Comparison of ENCODE assay signal across 8 mouse cellular contexts in the genomic region with DNA sequence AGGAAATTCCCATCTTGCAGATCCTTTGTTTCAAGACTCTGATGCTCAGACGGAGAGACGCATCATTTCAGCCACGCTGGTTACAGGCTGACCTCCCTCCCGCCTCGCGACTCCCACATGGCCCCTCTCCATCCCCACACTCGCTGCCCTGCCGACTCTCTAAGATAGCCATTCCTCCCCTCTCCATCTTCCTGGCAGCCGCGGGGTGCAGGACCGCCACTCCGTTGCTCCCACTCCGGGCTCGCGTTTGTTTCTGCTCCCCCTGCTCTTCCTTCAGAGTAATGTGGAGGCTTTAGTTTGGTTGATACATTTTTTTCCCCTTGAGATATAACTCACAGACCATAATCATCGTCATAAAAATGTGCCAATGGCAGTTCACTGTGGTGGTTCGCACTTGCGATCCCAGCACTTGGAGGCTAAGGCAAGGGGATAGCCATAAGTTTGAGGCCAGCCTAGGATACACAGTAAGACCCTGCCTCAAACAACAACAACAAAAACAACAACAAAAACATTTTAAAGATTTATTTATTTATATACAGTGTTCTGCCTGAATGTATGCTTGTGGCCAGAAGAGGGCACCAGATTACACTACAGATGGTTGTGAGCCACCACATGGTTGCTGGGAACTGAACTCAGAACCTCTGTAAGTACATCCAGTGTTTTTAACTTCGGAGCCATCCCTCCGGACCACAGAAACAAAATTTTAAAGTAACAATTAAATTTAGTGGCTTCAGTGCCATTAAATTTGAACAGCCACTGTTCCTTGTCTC. TPM values are rescaled to one million over a fixed set of nuclear protein-coding genes. Genes with fewer than 3 reads are reported as not detected.
DNase-seq lines count a peak whose midpoint lies in the region; ATAC-seq and TF ChIP-seq lines count a peak whose summit lies in the region.

No protein-coding gene starts in this region.

- peaks cover 29% of the 10 kb centered on the region for H3K27me3 ChIP-seq in heart, embryonic 10.5 days (ENCODE audit: insufficient read depth, poor library complexity, severe bottlenecking)
- H3K27me3 ChIP-seq in lung, postnatal 0 days (replicated peaks; ENCODE audit: insufficient read depth, low read length), result no peaks in the 10 kb centered on the region
- no peaks in the 10 kb centered on the region for H3K27me3 ChIP-seq in hindbrain, postnatal 0 days (ENCODE audit: insufficient read depth, low read length)

- peak overlapping the region; percentile 71; the same call in 1 of the 2 replicates for H3K27ac ChIP-seq in heart, embryonic 10.5 days
- no peak overlapping the region for H3K27ac ChIP-seq in lung, postnatal 0 days (ENCODE audit: low read length)
- H3K27ac ChIP-seq in hindbrain, postnatal 0 days, result no peak overlapping the region

- peak; percentile 49 for TF ChIP-seq CTCF in lung, postnatal 0 days (IDR thresholded peaks at IDR 0.05)
- peak; percentile 35; the same call in 1 of the 2 replicates for TF ChIP-seq CTCF in hindbrain, postnatal 0 days (IDR thresholded peaks at IDR 0.05; ENCODE audit: low read depth)

- no peak for ATAC-seq in lung, postnatal 0 days
- ATAC-seq in hindbrain, postnatal 0 days, result no peak
- no peak for ATAC-seq in granulocyte monocyte progenitor cell, adult 5-6 weeks (replicated peaks; ENCODE audit: poor library complexity, severe bottlenecking)

- no peak for DNase-seq in heart, embryonic 10.5 days (ENCODE audit: low spot score)
- DNase-seq in heart, postnatal 10 days, result no peak
- no peak for DNase-seq in lung, postnatal 0 days (ENCODE audit: low spot score)
- no peak for DNase-seq in lung, postnatal 25 days (ENCODE audit: low spot score)
- DNase-seq in hindbrain, postnatal 0 days (ENCODE audit: low spot score), result no peak
- no peak for DNase-seq in cerebellum, adult 8-10 months
- DNase-seq in cerebellum, adult 9-10 months, result no peak

- 0 out of 2 replicates have a peak, but pooled peaks cover 2% of the 10 kb centered on the region for H3K36me3 ChIP-seq in heart, embryonic 10.5 days
- H3K36me3 ChIP-seq in lung, postnatal 0 days (ENCODE audit: insufficient read depth, low read length), result no peaks in the 10 kb centered on the region
- H3K36me3 ChIP-seq in hindbrain, postnatal 0 days (ENCODE audit: insufficient read depth, low read length), result no peaks in the 10 kb centered on the region

- intact Hi-C loops in heart, postnatal 10 days (cut with DNase I), result loop anchor here (1.0 kb wide), 1 partner anchor 21 kb away; no protein-coding TSS in a partner anchor

- H3K9ac ChIP-seq in lung, postnatal 0 days (replicated peaks; ENCODE audit: low read depth), result no peak overlapping the region
- H3K9ac ChIP-seq in hindbrain, postnatal 0 days (replicated peaks; ENCODE audit: low read length), result no peak overlapping the region

- peaks cover 9% of the 10 kb centered on the region for H3K9me3 ChIP-seq in heart, embryonic 10.5 days
- H3K9me3 ChIP-seq in lung, postnatal 0 days (ENCODE audit: low read length), result 0 out of 2 replicates have a peak, but pooled peaks cover 4% of the 10 kb centered on the region
- H3K9me3 ChIP-seq in hindbrain, postnatal 0 days (ENCODE audit: low read length), result no peaks in the 10 kb centered on the region

- H3K4me1 ChIP-seq in heart, embryonic 10.5 days, result peaks cover 14% of the 10 kb centered on the region; the same call in 1 of the 2 replicates
- peaks cover 3% of the 10 kb centered on the region; the same call in 1 of the 2 replicates for H3K4me1 ChIP-seq in lung, postnatal 0 days (ENCODE audit: insufficient read depth, low read depth, low read length)
- 0 out of 2 replicates have a peak, but pooled peaks cover 6% of the 10 kb centered on the region for H3K4me1 ChIP-seq in hindbrain, postnatal 0 days (ENCODE audit: insufficient read depth, low read length)

- H3K4me2 ChIP-seq in lung, postnatal 0 days (replicated peaks; ENCODE audit: low read depth, low read length), result no peak overlapping the region
- H3K4me2 ChIP-seq in hindbrain, postnatal 0 days (ENCODE audit: low read depth, low read length), result peak overlapping the region; percentile 51

- H3K4me3 ChIP-seq in heart, embryonic 10.5 days, result no peak overlapping the region
- H3K4me3 ChIP-seq in lung, postnatal 0 days (ENCODE audit: low read depth, low read length), result no peak overlapping the region
- H3K4me3 ChIP-seq in hindbrain, postnatal 0 days (ENCODE audit: low read length), result no peak overlapping the region

- WGBS in heart, embryonic 10.5 days, result 19% methylated on average over 20 of the region's 20 CpGs
- 29% methylated on average over 20 of the region's 20 CpGs for WGBS in lung, postnatal 0 days
- WGBS in hindbrain, postnatal 0 days, result 17% methylated on average over 20 of the region's 20 CpGs

- no peak for TF ChIP-seq EP300 in lung, postnatal 0 days (IDR thresholded peaks at IDR 0.05)

RNA-seq across cellular contexts. Expression of a gene that starts 11.5 kb away (rescaled TPM):
- 45.8 and 51.9 TPM in 2 replicates for polyA plus RNA-seq in heart, embryonic 10.5 days (2016; fragmentation: Nextera tagmentation; extraction: Ambion mirVana)
- total RNA-seq in heart, postnatal 10 days (2021), result 10 to 100 TPM; 32.5 to 35.8 TPM
- 29.1 and 33.6 TPM in 2 replicates for polyA plus RNA-seq in lung, postnatal 0 days (2015; fragmentation: Nextera tagmentation; extraction: Ambion mirVana)
- total RNA-seq in hindbrain, postnatal 0 days (2014; rRNA removed), result 33.5 and 40.2 TPM in 2 replicates
- polyA plus RNA-seq in hindbrain, postnatal 0 days (2015; fragmentation: Nextera tagmentation; extraction: Ambion mirVana), result 22.1 and 24.3 TPM in 2 replicates
- 63.8 and 67.1 TPM in 2 replicates for total RNA-seq in granulocyte monocyte progenitor cell, adult 5-6 weeks (2014; fragmentation: Nextera tagmentation)
- total RNA-seq in granulocyte monocyte progenitor cell, adult 5-6 weeks (2017), result 155 and 170 TPM in 2 replicates

RNA-seq across cellular contexts. Expression of a gene that starts 18.4 kb away (rescaled TPM):
- polyA plus RNA-seq in heart, embryonic 10.5 days (2016; fragmentation: Nextera tagmentation; extraction: Ambion mirVana), result 1.6 and 2.3 TPM in 2 replicates
- total RNA-seq in heart, postnatal 10 days (2021), result 1 to 10 TPM; 3.2 to 6.1 TPM
- polyA plus RNA-seq in lung, postnatal 0 days (2015; fragmentation: Nextera tagmentation; extraction: Ambion mirVana), result 12.7 and 15.9 TPM in 2 replicates
- total RNA-seq in hindbrain, postnatal 0 days (2014; rRNA removed), result 0.16 and 1.2 TPM in 2 replicates
- polyA plus RNA-seq in hindbrain, postnatal 0 days (2015; fragmentation: Nextera tagmentation; extraction: Ambion mirVana), result 1.8 and 2.1 TPM in 2 replicates
- 9.8 and 13.1 TPM in 2 replicates for total RNA-seq in granulocyte monocyte progenitor cell, adult 5-6 weeks (2014; fragmentation: Nextera tagmentation)
- total RNA-seq in granulocyte monocyte progenitor cell, adult 5-6 weeks (2017), result 14.4 and 17.5 TPM in 2 replicates

RNA-seq across cellular contexts. Expression of a gene that starts 51.5 kb away (rescaled TPM):
- 5.3 and 6.7 TPM in 2 replicates for polyA plus RNA-seq in heart, embryonic 10.5 days (2016; fragmentation: Nextera tagmentation; extraction: Ambion mirVana)
- total RNA-seq in heart, postnatal 10 days (2021), result 10 to 100 TPM; 13.8 to 15.2 TPM
- polyA plus RNA-seq in lung, postnatal 0 days (2015; fragmentation: Nextera tagmentation; extraction: Ambion mirVana), result 14.9 and 15.3 TPM in 2 replicates
- total RNA-seq in hindbrain, postnatal 0 days (2014; rRNA removed), result 10.1 and 13.8 TPM in 2 replicates
- polyA plus RNA-seq in hindbrain, postnatal 0 days (2015; fragmentation: Nextera tagmentation; extraction: Ambion mirVana), result 8.4 and 8.5 TPM in 2 replicates
- 36.0 and 42.2 TPM in 2 replicates for total RNA-seq in granulocyte monocyte progenitor cell, adult 5-6 weeks (2014; fragmentation: Nextera tagmentation)
- total RNA-seq in granulocyte monocyte progenitor cell, adult 5-6 weeks (2017), result 33.7 and 33.9 TPM in 2 replicates
